Mouse (Mus musculus): ENCODE data around the gene Pacsin2. TPM values are rescaled to one million over a fixed set of nuclear protein-coding genes. Genes with fewer than 3 reads are reported as not detected.

Pacsin2 gene
- polyA plus RNA-seq, 1 experiment from 2014 or later: 53.3 TPM

Other genes starting within 250 kb of the Pacsin2 start
- gene A4galt, start 212.8 kb downstream of the Pacsin2 start, polyA plus RNA-seq (2015; fragmentation: Nextera tagmentation; extraction: Ambion mirVana): 1.0 TPM in 2 replicates
- 52.8 and 52.9 TPM in 2 replicates for gene Arfgap3, start 114.4 kb downstream of the Pacsin2 start, polyA plus RNA-seq (2015; fragmentation: Nextera tagmentation; extraction: Ambion mirVana)
- 23.4 and 25.1 TPM in 2 replicates for gene Ttll1, start 46.3 kb upstream of the Pacsin2 start, polyA plus RNA-seq (2015; fragmentation: Nextera tagmentation; extraction: Ambion mirVana)
- 3.5 and 3.7 TPM in 2 replicates for gene Bik, start 62.3 kb upstream of the Pacsin2 start, polyA plus RNA-seq (2015; fragmentation: Nextera tagmentation; extraction: Ambion mirVana)
- gene Tspo, start 99.0 kb upstream of the Pacsin2 start, polyA plus RNA-seq (2015; fragmentation: Nextera tagmentation; extraction: Ambion mirVana): 40.4 and 41.9 TPM in 2 replicates
- gene Mcat, start 99.2 kb upstream of the Pacsin2 start, polyA plus RNA-seq (2015; fragmentation: Nextera tagmentation; extraction: Ambion mirVana): 39.4 and 41.6 TPM in 2 replicates
- gene Ttll12, start 130.6 kb upstream of the Pacsin2 start, polyA plus RNA-seq (2015; fragmentation: Nextera tagmentation; extraction: Ambion mirVana): 39.7 and 43.4 TPM in 2 replicates

Measured in limb, embryonic 13.5 days (tissue).